Mouse (Mus musculus): Measurements from ENCODE around the gene Wdfy1. TPM values are rescaled to one million over a fixed set of nuclear protein-coding genes. Genes with fewer than 3 reads are reported as not detected.

The Wdfy1 gene
- polyA plus RNA-seq, 1 experiment from 2014 or later = 113 TPM

- Histone ChIP-seq H3K27me3 (no peaks in the 10 kb centered on the region), H3K27ac (no peak overlapping the region), H3K36me3 (peaks cover 53% of the 10 kb centered on the region), H3K4me2 (replicated peaks) (no peak overlapping the region), H3K9me3 (no peaks in the 10 kb centered on the region), H3K4me1 (replicated peaks) (no peaks in the 10 kb centered on the region), H3K9ac (replicated peaks) (no peak overlapping the region), H3K4me3 (replicated peaks) (no peak overlapping the region)
- WGBS = 99% methylated on average over 2 of the region's 2 CpGs
- no peak for ATAC-seq
Measured at GRCm38 (mm10) chr1:79704672-79705071, 71.3 kb downstream of the Wdfy1 start.

GRCm38 (mm10) chr1:79703520-79703919 is 72.4 kb downstream of the Wdfy1 start:
- Histone ChIP-seq H3K4me2 (replicated peaks) (no peak overlapping the region), H3K9ac (replicated peaks) (no peak overlapping the region), H3K36me3 (peaks cover 45% of the 10 kb centered on the region), H3K4me1 (replicated peaks) (no peaks in the 10 kb centered on the region), H3K27me3 (no peaks in the 10 kb centered on the region), H3K27ac (no peak overlapping the region), H3K9me3 (no peaks in the 10 kb centered on the region), H3K4me3 (replicated peaks) (no peak overlapping the region)
- ATAC-seq = no peak
- WGBS = 90% methylated on average over 8 of the region's 8 CpGs

GRCm38 (mm10) chr1:79698506-79698905 is 77.4 kb downstream of the Wdfy1 start:
- no peak overlapping the region for H3K9ac ChIP-seq (replicated peaks)
- no peak for ATAC-seq
- 81% methylated on average over 2 of the region's 2 CpGs for WGBS
- 0 out of 2 replicates have a peak, but pooled peaks cover 10% of the 10 kb centered on the region for H3K36me3 ChIP-seq
- H3K27me3 ChIP-seq = no peaks in the 10 kb centered on the region
- no peak overlapping the region for H3K4me2 ChIP-seq (replicated peaks)
- no peaks in the 10 kb centered on the region for H3K9me3 ChIP-seq
- no peak overlapping the region for H3K27ac ChIP-seq
- no peak overlapping the region for H3K4me3 ChIP-seq (replicated peaks)
- H3K4me1 ChIP-seq (replicated peaks) = peaks cover 13% of the 10 kb centered on the region

GRCm38 (mm10) chr1:79697382-79697781 is 78.6 kb downstream of the Wdfy1 start:
- WGBS = 25% methylated on average over 9 of the region's 9 CpGs
- Histone ChIP-seq H3K9me3 (no peaks in the 10 kb centered on the region), H3K36me3 (0 out of 2 replicates have a peak, but pooled peaks cover 7% of the 10 kb centered on the region), H3K4me1 (replicated peaks) (peaks cover 13% of the 10 kb centered on the region), H3K27me3 (no peaks in the 10 kb centered on the region), H3K27ac (no peak overlapping the region; the same call in 1 of the 2 replicates), H3K4me2 (replicated peaks) (no peak overlapping the region; the same call in 1 of the 2 replicates), H3K4me3 (replicated peaks) (no peak overlapping the region), H3K9ac (replicated peaks) (no peak overlapping the region)
- ATAC-seq = peak; percentile 88

- no peak overlapping the region for H3K9ac ChIP-seq (replicated peaks)
- H3K4me2 ChIP-seq (replicated peaks) = no peak overlapping the region
- no peak overlapping the region for H3K27ac ChIP-seq
- no peaks in the 10 kb centered on the region for H3K27me3 ChIP-seq
- H3K4me1 ChIP-seq (replicated peaks) = peaks cover 13% of the 10 kb centered on the region
- H3K4me3 ChIP-seq (replicated peaks) = no peak overlapping the region
- H3K9me3 ChIP-seq = no peaks in the 10 kb centered on the region
- ATAC-seq = peak; percentile 40; the same call in 1 of the 2 replicates
- 0 out of 2 replicates have a peak, but pooled peaks cover 7% of the 10 kb centered on the region for H3K36me3 ChIP-seq
- WGBS = 53% methylated on average over 5 of the region's 5 CpGs
Measured at GRCm38 (mm10) chr1:79696933-79697332, 79.0 kb downstream of the Wdfy1 start.

DNA sequence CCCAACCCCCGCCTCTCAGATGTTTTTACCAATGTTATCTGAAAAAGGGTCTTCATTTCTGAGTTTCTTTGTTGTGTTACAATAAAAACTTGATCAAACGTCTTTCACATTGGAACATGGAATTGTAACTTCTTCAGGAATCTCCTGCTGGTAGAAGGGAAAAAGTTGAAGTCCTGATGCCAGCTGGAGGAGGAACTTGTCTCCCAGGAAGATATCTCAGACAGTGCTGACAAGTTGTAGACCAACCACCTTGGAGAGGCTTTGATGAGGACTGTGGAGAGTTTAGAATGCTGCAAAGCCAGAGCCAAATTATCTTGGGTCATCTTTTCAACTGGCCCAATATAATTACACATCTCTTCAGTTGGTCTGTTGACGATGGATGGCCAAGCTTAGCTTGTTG is 83.5 kb downstream of the Wdfy1 start:
- H3K9me3 ChIP-seq = no peaks in the 10 kb centered on the region
- H3K4me2 ChIP-seq (replicated peaks) = no peak overlapping the region
- H3K4me1 ChIP-seq (replicated peaks) = peaks cover 6% of the 10 kb centered on the region
- ATAC-seq = no peak
- no peaks in the 10 kb centered on the region for H3K36me3 ChIP-seq
- WGBS = 88% methylated on average over 3 of the region's 3 CpGs
- H3K4me3 ChIP-seq (replicated peaks) = no peak overlapping the region
- no peaks in the 10 kb centered on the region for H3K27me3 ChIP-seq
- H3K9ac ChIP-seq (replicated peaks) = no peak overlapping the region
- no peak overlapping the region for H3K27ac ChIP-seq

DNA sequence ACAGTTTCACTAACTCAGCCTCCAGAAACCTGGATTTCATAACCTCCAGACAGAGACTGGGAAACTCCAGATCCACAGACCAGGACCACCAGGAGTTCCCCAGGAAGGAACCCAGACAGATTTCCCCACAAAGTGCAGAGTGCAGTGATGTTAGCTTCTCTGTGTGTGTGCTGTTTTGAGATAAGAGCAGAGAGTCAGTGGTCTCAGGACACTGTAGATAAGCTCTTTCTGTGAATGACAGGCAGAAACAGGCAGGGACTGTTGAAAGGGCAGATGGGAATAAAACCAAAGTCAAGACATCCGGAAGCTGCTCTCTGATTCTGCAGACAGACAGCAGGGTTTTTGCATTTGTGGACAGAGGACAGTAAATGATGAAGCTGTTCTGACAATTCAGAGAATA is 88.7 kb downstream of the Wdfy1 start:
- WGBS = 88% methylated on average over 1 of the region's 1 CpGs

GRCm38 (mm10) chr1:79684027-79684426 is 91.9 kb downstream of the Wdfy1 start:
- H3K36me3 ChIP-seq = no peaks in the 10 kb centered on the region
- H3K4me2 ChIP-seq (replicated peaks) = no peak overlapping the region
- H3K9ac ChIP-seq (replicated peaks) = no peak overlapping the region
- no peaks in the 10 kb centered on the region for H3K4me1 ChIP-seq (replicated peaks)
- no peak overlapping the region for H3K27ac ChIP-seq
- no peaks in the 10 kb centered on the region for H3K27me3 ChIP-seq
- ATAC-seq = no peak
- no peaks in the 10 kb centered on the region for H3K9me3 ChIP-seq
- H3K4me3 ChIP-seq (replicated peaks) = no peak overlapping the region

More for the DNA sequence above, 88.7 kb downstream of the Wdfy1 start:
- Histone ChIP-seq H3K27ac (no peak overlapping the region), H3K4me3 (replicated peaks) (no peak overlapping the region), H3K27me3 (no peaks in the 10 kb centered on the region), H3K36me3 (no peaks in the 10 kb centered on the region), H3K4me2 (replicated peaks) (no peak overlapping the region), H3K9ac (replicated peaks) (no peak overlapping the region), H3K4me1 (replicated peaks) (no peaks in the 10 kb centered on the region), H3K9me3 (no peaks in the 10 kb centered on the region)
- no peak for ATAC-seq

DNA sequence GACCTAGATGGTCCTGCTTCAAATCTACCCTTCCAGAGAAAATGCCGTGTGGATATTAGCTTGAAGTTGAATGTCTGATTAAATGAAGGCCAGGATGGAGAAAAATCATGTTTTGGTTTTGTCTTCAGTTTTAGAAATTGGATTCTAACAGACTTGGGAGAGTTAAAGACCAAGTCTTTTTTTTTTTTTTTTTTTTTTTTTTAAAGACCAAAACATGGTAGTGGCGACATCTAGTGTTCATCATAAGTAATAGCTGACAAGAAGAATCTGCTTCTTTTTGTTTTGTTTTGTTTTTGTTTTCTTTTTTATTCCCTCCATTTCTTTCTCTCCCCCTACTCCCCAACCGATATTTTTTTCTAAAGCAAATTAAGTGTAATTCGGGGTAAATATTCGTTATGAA is 93.0 kb downstream of the Wdfy1 start:
- WGBS = 15% methylated on average over 5 of the region's 5 CpGs
- Histone ChIP-seq H3K9me3 (no peaks in the 10 kb centered on the region), H3K27me3 (no peaks in the 10 kb centered on the region)

DNA sequence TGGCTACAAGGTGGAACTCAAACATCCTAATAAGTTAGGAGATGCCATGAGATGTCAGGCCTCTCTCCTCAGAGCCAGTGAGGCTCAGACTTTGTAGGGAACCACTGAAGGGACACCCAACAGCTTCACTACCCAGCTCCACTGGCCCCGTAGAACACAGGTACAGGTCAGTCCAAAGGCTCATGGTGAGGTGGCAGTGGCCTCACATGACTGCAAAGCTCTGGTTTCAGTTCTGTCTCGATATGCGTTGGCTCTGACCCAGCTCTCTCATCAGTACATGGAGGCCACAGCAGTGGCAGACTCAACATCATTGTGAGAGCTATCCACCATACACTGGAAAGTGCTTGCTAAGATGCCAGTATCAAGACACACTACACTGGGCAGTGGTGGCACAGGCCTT is 95.2 kb downstream of the Wdfy1 start:
- no peaks in the 10 kb centered on the region for H3K4me1 ChIP-seq (replicated peaks)
- WGBS = 97% methylated on average over 3 of the region's 3 CpGs
- ATAC-seq = no peak
- no peak overlapping the region for H3K4me3 ChIP-seq (replicated peaks)
- no peak overlapping the region for H3K4me2 ChIP-seq (replicated peaks)
- no peaks in the 10 kb centered on the region for H3K9me3 ChIP-seq
- no peaks in the 10 kb centered on the region for H3K27me3 ChIP-seq
- no peak overlapping the region for H3K9ac ChIP-seq (replicated peaks)
- no peak overlapping the region for H3K27ac ChIP-seq
- no peaks in the 10 kb centered on the region for H3K36me3 ChIP-seq

More for the DNA sequence above, 93.0 kb downstream of the Wdfy1 start:
- no peak overlapping the region for H3K27ac ChIP-seq
- no peak overlapping the region for H3K4me2 ChIP-seq (replicated peaks)
- no peaks in the 10 kb centered on the region for H3K4me1 ChIP-seq (replicated peaks)
- H3K4me3 ChIP-seq (replicated peaks) = no peak overlapping the region
- no peak for ATAC-seq
- no peaks in the 10 kb centered on the region for H3K36me3 ChIP-seq
- H3K9ac ChIP-seq (replicated peaks) = no peak overlapping the region

DNA sequence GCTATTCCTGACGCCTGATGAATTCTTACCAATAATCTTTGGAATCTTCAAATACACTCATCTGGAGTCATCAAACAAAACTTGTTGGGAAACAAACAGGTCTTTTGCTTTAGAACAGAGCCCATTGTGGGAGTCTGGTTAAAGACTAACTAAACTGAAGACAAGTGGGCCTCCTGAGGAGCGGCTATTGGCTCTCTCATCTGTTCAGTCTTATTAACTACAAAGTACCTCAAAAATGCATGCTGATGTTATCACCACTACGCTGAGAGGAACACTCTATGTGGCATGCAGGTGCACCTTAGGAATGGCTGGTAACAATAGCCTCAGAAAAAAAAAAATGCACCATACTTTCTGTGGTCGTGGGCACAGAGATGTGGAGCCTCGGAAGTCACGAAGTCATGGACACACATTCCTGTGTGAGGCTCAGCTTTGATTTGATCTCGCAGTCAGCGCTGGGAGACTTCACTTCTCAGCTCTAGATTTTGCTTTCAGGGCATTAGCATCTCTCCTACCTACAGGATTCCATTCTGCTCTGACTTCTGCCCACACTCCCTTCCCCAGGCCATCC is 97.7 kb downstream of the Wdfy1 start:
- H3K9ac ChIP-seq (replicated peaks) = no peak overlapping the region
- H3K9me3 ChIP-seq = no peaks in the 10 kb centered on the region
- H3K4me2 ChIP-seq (replicated peaks) = no peak overlapping the region
- no peak overlapping the region for H3K4me3 ChIP-seq (replicated peaks)
- peaks cover 10% of the 10 kb centered on the region for H3K27me3 ChIP-seq
- no peak overlapping the region for H3K27ac ChIP-seq
- no peaks in the 10 kb centered on the region for H3K4me1 ChIP-seq (replicated peaks)
- 88% methylated on average over 8 of the region's 8 CpGs for WGBS
- no peaks in the 10 kb centered on the region for H3K36me3 ChIP-seq
- ATAC-seq = no peak

GRCm38 (mm10) chr1:79675716-79676115 is 100.2 kb downstream of the Wdfy1 start:
- Histone ChIP-seq H3K27ac (no peak overlapping the region), H3K4me1 (replicated peaks) (peaks cover 16% of the 10 kb centered on the region), H3K27me3 (peaks cover 34% of the 10 kb centered on the region), H3K9ac (replicated peaks) (no peak overlapping the region), H3K4me2 (replicated peaks) (no peak overlapping the region), H3K9me3 (no peaks in the 10 kb centered on the region), H3K4me3 (replicated peaks) (no peak overlapping the region), H3K36me3 (no peaks in the 10 kb centered on the region)
- 88% methylated on average over 4 of the region's 4 CpGs for WGBS
- ATAC-seq = no peak

All from midbrain, embryonic 13.5 days (tissue).